Mouse (Mus musculus): ENCODE results near the gene Uxs1. TPM values are rescaled to one million over a fixed set of nuclear protein-coding genes. Genes with fewer than 3 reads are reported as not detected.

Uxs1 gene
- polyA plus RNA-seq, 1 experiment from 2014 or later = 18.7 TPM

DNA sequence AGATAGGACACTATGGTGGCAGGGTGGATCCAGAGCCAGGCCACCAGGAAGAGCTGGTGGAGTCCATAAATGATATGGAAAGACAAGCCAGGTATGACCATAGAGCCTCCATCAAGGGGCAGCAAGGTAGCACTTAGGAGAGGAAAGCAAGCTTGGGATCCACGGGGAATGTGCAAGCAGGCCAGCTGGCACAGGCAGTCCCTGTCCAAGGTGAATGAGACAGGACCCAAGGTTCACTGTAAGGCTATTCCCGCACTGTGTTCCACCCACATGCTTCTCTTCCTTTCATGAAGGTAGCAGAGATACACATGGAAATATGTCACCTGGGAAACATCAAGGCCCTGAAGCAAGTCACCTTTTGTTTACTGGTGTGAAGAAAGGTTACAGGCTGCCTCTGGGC lies 63.1 kb downstream of the Uxs1 start:
- no peaks in the 10 kb centered on the region for H3K9me3 ChIP-seq
- no peak overlapping the region for H3K4me3 ChIP-seq
- ATAC-seq (ENCODE audit: low FRiP score, low read depth) = no peak
- H3K27ac ChIP-seq (replicated peaks) = no peak overlapping the region
- H3K27me3 ChIP-seq = no peaks in the 10 kb centered on the region
- WGBS = 92% methylated on average over 2 of the region's 2 CpGs
- H3K9ac ChIP-seq (replicated peaks) = no peak overlapping the region
- no peak overlapping the region for H3K4me2 ChIP-seq (replicated peaks)
- no peaks in the 10 kb centered on the region for H3K4me1 ChIP-seq
- H3K36me3 ChIP-seq = peaks cover 21% of the 10 kb centered on the region; the same call in 1 of the 2 replicates

DNA sequence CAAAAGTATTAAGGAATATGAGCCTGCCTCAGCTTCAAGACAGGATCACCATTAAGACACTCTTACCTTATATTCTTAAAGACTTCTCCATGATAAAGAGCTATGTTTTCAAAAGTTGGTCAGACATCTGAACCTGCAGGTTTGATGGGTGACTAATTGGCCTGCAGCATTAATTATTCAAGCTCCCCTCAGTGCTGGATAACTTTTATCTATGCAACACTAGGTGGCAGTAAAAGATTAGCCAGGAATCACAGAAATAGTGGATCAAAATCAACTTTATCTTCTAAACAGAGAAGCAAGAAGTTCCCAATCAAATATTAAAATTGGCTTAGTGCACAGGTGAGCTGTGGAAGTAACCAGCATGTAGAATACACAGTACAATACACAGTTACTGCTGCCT lies 67.5 kb downstream of the Uxs1 start:
- Histone ChIP-seq H3K4me3 (no peak overlapping the region), H3K27ac (replicated peaks) (no peak overlapping the region), H3K9me3 (no peaks in the 10 kb centered on the region), H3K9ac (replicated peaks) (no peak overlapping the region), H3K27me3 (no peaks in the 10 kb centered on the region), H3K4me1 (no peaks in the 10 kb centered on the region), H3K4me2 (replicated peaks) (no peak overlapping the region), H3K36me3 (peaks cover 27% of the 10 kb centered on the region)
- no peak for ATAC-seq (ENCODE audit: low FRiP score, low read depth)

DNA sequence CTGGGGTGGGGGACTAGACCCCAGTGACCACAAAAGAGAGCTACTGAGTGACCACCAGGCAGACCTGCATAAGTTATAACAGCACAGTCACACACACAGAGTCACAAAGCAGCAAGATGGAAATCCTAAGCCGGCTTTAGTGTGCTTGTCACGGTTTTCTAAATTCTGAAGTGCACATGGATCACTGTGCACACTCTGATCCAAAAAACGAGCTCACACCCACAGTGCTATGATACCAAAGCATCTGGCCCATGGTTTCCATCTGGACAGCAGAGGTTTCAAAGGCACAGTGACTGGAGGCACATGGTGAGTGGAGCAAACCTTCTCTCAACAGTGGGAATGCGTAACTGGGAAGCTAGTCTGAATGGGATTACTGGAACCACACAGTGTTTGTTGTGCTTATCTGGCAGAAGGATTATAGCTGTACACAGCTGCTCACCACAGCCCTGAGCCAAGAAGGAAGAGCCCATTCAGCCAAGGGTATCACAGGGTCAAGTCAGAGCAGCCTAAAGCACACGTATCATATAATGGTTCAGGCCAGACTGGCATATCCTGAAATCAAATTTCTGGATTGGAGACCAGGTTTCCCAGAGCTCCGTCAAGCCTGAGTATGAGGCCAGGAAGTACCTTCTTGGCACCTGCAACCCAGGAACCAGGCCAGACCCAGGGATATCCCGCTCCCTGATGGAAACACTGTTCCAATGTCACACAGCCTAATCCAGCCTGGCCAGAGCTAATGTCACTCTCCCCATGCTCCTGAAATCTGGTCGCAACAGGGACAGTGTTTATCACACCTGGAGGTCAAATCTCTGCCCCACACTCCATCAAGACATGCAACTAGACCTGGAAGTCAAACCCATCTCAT lies 72.9 kb downstream of the Uxs1 start:
- Histone ChIP-seq H3K4me3 (no peak overlapping the region), H3K9ac (replicated peaks) (no peak overlapping the region), H3K27ac (replicated peaks) (no peak overlapping the region), H3K4me2 (replicated peaks) (no peak overlapping the region), H3K27me3 (no peaks in the 10 kb centered on the region), H3K9me3 (no peaks in the 10 kb centered on the region), H3K36me3 (peaks cover 37% of the 10 kb centered on the region), H3K4me1 (no peaks in the 10 kb centered on the region)
- peak; percentile 72 for ATAC-seq (ENCODE audit: low FRiP score, low read depth)
- 73% methylated on average over 8 of the region's 8 CpGs for WGBS

DNA sequence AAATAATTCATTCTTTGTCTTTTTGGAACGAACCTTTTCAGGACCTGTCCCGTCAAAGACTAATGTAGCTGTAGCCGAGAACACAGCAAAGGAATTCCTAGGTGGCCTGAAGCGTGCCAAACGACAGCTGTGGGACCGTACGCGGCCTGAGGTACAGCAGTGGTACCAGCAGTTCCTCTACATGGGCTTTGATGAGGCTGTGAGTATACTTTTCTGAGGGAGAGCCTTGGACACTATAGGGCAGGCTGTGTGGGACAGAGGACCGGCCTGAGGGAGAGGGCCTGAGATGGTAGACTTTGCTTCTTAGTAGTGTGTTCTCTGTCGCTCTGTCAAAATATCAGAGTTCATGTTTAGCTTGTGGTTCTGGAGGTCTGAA lies 89.1 kb downstream of the Uxs1 start:
- peak; percentile 68; the same call in 1 of the 2 replicates for ATAC-seq (ENCODE audit: low FRiP score, low read depth)
- Histone ChIP-seq H3K27ac (replicated peaks) (no peak overlapping the region), H3K27me3 (no peaks in the 10 kb centered on the region), H3K4me1 (no peaks in the 10 kb centered on the region), H3K4me2 (replicated peaks) (no peak overlapping the region), H3K4me3 (no peak overlapping the region), H3K9me3 (no peaks in the 10 kb centered on the region), H3K9ac (replicated peaks) (no peak overlapping the region), H3K36me3 (no peaks in the 10 kb centered on the region)
- WGBS = 89% methylated on average over 10 of the region's 10 CpGs

DNA sequence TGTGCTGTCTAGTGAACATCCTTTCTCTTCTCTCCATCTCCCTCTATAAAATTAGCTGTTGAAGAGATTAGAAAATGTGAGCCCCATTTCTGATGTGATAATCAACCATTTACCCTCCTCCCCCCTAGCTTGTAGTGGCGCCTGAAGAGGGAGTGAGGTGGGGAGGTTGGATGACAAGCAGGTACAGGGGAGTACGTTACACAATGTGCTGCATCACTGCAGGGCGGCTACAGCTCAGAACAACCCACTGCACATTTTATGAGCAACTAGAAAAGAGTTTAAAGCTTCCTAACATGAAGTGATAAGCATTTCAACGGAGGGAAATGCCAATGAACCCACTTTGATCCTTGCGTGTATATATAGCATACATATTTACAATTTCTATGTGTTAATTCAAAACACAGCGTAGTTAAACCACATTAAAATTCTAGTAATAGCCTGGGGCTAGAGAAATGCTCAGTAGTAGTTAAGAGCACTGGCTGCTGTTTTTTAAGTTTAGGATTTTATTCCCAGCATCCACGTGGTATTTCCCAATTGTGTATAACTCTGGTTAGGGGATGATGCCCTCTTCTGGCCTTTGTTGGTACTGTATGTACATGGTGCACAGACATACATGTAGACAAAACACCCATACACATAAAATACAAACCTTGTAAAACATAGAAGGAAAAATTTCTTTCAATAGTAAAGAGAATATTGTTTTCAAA lies 89.6 kb downstream of the Uxs1 start:
- ATAC-seq (ENCODE audit: low FRiP score, low read depth) = peak; percentile 23; the same call in 1 of the 2 replicates
- H3K4me1 ChIP-seq = no peaks in the 10 kb centered on the region
- no peaks in the 10 kb centered on the region for H3K27me3 ChIP-seq
- H3K4me3 ChIP-seq = no peak overlapping the region
- H3K9ac ChIP-seq (replicated peaks) = no peak overlapping the region
- H3K36me3 ChIP-seq = no peaks in the 10 kb centered on the region
- 77% methylated on average over 7 of the region's 7 CpGs for WGBS
- H3K4me2 ChIP-seq (replicated peaks) = no peak overlapping the region
- H3K27ac ChIP-seq (replicated peaks) = no peak overlapping the region
- no peaks in the 10 kb centered on the region for H3K9me3 ChIP-seq

DNA sequence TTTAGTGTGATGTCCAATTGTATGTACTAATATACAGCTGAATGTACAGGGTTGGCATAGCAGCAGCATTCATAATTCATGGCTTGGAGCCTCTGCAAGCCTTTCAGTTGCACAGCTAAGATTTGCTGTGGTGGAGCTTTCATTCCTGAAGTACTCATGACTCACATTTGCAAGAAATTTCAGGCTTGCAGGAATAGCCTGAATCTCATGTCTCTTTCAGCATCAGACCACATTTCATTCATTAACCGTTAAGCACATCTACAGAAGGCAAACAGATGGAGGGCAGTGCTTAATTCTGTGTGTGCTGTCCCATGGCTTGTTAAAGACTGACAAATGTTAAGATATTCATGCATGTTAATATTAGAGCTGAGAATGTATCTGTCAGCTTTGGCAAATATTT lies 94.9 kb downstream of the Uxs1 start:
- 84% methylated on average over 1 of the region's 1 CpGs for WGBS
- Histone ChIP-seq H3K4me2 (replicated peaks) (no peak overlapping the region), H3K27ac (replicated peaks) (no peak overlapping the region), H3K9me3 (no peaks in the 10 kb centered on the region), H3K4me3 (no peak overlapping the region), H3K4me1 (no peaks in the 10 kb centered on the region), H3K9ac (replicated peaks) (no peak overlapping the region), H3K27me3 (no peaks in the 10 kb centered on the region), H3K36me3 (no peaks in the 10 kb centered on the region)
- ATAC-seq (ENCODE audit: low FRiP score, low read depth) = no peak

DNA sequence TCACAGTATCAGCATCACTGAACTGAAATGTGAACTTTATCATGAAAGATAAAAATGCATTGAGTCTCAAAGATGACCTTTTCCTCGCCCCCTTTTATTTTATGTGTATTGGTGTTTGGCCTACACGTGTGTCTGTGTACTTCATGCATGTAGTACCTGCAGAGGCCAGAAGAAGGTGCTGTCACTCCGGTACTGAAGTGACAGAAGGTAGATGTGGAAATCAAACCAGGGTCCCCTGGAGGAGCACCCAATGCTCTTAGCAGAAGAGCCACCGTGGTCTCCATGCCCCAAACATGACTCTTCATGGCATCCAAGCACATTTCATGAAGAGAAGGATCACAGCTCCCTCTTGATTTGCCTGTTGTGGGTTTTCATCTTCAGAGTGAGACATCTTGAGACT lies 95.5 kb downstream of the Uxs1 start:
- Histone ChIP-seq H3K27ac (replicated peaks) (no peak overlapping the region), H3K4me3 (no peak overlapping the region), H3K9me3 (no peaks in the 10 kb centered on the region), H3K4me2 (replicated peaks) (no peak overlapping the region), H3K36me3 (no peaks in the 10 kb centered on the region), H3K4me1 (no peaks in the 10 kb centered on the region), H3K9ac (replicated peaks) (no peak overlapping the region), H3K27me3 (no peaks in the 10 kb centered on the region)
- no peak for ATAC-seq (ENCODE audit: low FRiP score, low read depth)
- 82% methylated on average over 4 of the region's 4 CpGs for WGBS

DNA sequence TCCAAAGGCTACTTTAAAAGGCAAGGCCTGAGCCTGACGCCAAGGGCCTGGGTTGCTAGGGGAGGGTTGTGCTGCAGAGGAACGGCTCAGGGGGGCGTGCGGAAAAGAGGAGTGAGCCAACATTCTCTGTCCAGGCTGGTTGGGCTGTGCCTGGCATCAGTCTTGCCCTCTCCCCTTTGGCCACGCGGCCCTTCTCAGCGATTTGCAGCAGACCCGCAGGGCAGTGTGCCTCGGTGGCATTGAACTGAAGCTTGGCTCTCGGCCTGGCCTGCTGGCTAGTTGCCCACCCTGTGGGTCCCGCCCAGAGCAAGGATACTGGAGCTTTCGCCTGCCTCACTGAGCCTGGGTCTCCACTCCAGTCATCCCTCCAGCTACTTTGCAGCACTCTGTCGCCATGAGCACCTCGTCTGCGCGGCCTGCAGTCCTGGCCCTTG lies 97.1 kb downstream of the Uxs1 start, which contains the start of gene 1500015O10Rik:
1500015O10Rik (plus strand) TSS at position 112 of the 434 bp plus-strand sequence.
- H3K4me3 ChIP-seq = no peak within 1 kb of the TSS
- no peaks in the 10 kb centered on the region for H3K27me3 ChIP-seq
- no peak for ATAC-seq (ENCODE audit: low FRiP score, low read depth)
- no peak within 1 kb of the TSS for H3K27ac ChIP-seq (replicated peaks)
- WGBS = 58% methylated on average over 16 of the region's 16 CpGs
- H3K4me1 ChIP-seq = no peaks in the 10 kb centered on the region
- no peak within 1 kb of the TSS for H3K9ac ChIP-seq (replicated peaks)
- no peaks in the 10 kb centered on the region for H3K9me3 ChIP-seq
- H3K36me3 ChIP-seq = no peaks in the 10 kb centered on the region
- no peak within 1 kb of the TSS for H3K4me2 ChIP-seq (replicated peaks)

DNA sequence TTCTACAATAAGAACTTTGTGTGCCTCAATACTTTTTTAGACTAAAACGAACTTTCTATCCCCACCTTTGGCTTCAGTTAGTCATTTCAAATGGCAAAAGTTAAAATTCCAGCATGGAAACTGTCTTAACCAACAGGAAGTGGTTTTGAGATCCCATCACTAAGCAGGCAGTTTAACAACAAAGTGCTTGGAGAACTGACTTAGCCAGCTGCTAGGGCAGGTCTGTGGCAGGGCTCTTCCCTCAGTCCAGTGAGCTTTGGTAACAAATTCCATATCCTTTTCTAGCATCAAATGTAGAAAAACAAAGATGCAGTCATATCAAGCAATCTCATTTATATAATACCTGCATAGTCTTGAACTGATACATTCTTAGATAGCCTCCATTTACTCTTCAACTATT lies 105.1 kb downstream of the Uxs1 start:
- Histone ChIP-seq H3K9ac (replicated peaks) (no peak overlapping the region), H3K4me1 (no peaks in the 10 kb centered on the region), H3K4me2 (replicated peaks) (no peak overlapping the region), H3K9me3 (no peaks in the 10 kb centered on the region), H3K27ac (replicated peaks) (no peak overlapping the region), H3K27me3 (no peaks in the 10 kb centered on the region), H3K4me3 (no peak overlapping the region), H3K36me3 (no peaks in the 10 kb centered on the region)
- 58% methylated on average over 1 of the region's 1 CpGs for WGBS
- no peak for ATAC-seq (ENCODE audit: low FRiP score, low read depth)

DNA sequence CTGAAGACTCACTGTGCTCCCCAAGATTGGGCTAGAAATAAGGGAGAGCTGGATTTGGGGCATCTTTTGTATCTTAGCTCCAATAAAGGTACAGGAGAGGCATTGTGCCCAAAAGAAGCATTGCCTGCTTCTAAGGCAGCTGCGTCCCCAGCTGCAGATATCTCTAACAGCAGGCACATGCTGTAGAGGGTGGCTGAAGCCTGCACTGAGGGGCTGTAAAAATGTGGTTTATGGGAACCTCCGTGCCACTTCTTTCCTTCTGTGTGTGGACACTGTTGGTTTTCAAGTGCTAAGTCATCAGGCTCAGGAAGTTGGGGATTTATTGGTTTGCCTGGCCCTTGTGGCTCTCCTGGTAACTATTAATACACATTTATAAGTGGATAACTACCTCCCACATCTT lies 108.8 kb downstream of the Uxs1 start:
- Histone ChIP-seq H3K36me3 (no peaks in the 10 kb centered on the region), H3K4me3 (no peak overlapping the region), H3K9ac (replicated peaks) (no peak overlapping the region), H3K4me2 (replicated peaks) (no peak overlapping the region), H3K27me3 (no peaks in the 10 kb centered on the region), H3K27ac (replicated peaks) (no peak overlapping the region), H3K9me3 (no peaks in the 10 kb centered on the region), H3K4me1 (no peaks in the 10 kb centered on the region)
- 87% methylated on average over 2 of the region's 2 CpGs for whole genome bisulfite sequencing
- no peak for ATAC-seq (ENCODE audit: low FRiP score, low read depth)

DNA sequence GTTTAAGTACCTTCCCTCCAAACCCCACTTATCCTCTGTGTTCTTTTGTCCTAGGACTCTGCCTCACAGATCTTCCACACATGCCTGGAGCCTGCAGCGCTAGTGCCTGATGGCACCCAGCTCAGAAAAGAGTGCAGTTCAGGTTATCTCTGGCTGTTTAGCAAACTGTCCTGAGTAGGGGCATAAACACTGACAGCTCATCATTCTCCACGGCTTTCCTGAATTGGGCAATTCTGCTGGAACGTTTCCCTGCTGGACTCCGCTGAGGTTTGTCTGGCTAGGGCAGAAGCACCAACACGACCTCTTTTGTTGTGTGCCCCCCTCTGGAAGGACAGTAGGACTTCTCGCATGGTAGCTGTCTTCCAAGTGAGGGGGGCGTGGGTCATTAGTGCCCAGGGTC lies 109.6 kb downstream of the Uxs1 start:
- ATAC-seq (ENCODE audit: low FRiP score, low read depth) = no peak
- 74% methylated on average over 7 of the region's 7 CpGs for WGBS

DNA sequence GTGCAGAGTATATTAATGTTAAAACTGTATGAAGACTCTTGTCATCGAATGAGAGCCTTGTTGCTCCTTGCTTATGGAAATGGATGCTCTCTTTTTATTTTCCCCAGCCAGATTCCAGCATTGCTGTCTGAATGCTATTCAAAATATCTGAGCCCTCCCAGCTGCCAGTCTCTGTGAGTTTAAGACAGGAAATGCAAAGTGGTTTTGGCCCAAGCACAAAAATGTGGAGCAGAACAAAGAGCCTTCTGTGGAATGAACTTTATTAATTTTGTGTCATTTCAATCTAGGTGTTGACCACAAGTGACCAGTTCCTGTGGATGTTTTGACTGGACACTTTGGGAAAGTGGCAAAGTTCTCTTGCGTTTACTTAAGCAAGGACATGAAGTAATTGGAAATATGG lies 112.8 kb downstream of the Uxs1 start:
- no peak for ATAC-seq (ENCODE audit: low FRiP score, low read depth)
- no peaks in the 10 kb centered on the region for H3K9me3 ChIP-seq
- no peak overlapping the region for H3K4me2 ChIP-seq (replicated peaks)
- H3K27me3 ChIP-seq = no peaks in the 10 kb centered on the region
- H3K9ac ChIP-seq (replicated peaks) = no peak overlapping the region
- H3K36me3 ChIP-seq = no peaks in the 10 kb centered on the region
- H3K4me3 ChIP-seq = no peak overlapping the region
- H3K27ac ChIP-seq (replicated peaks) = no peak overlapping the region
- H3K4me1 ChIP-seq = no peaks in the 10 kb centered on the region
- WGBS = 97% methylated on average over 2 of the region's 2 CpGs

More for the DNA sequence above, 109.6 kb downstream of the Uxs1 start:
- Histone ChIP-seq H3K27ac (replicated peaks) (no peak overlapping the region), H3K9me3 (no peaks in the 10 kb centered on the region), H3K27me3 (no peaks in the 10 kb centered on the region), H3K4me1 (no peaks in the 10 kb centered on the region), H3K9ac (replicated peaks) (no peak overlapping the region), H3K4me2 (replicated peaks) (no peak overlapping the region), H3K4me3 (no peak overlapping the region), H3K36me3 (no peaks in the 10 kb centered on the region)
